Mouse (Mus musculus): ENCODE data around the gene Fto.
A peak's percentile ranks its signal among the peaks of the same experiment; 100 is the strongest.

Fto gene

GRCm38 (mm10) chr8:91359511-91359910 lies 46.2 kb downstream of the Fto start:
- peak; percentile 64 for DNase-seq

GRCm38 (mm10) chr8:91360644-91361357 lies 47.5 kb downstream of the Fto start:
- DNase-seq, result peak; percentile 61

- DNase-seq, result peak; percentile 58
Measured at GRCm38 (mm10) chr8:91363272-91363860, 50.0 kb downstream of the Fto start.

- DNase-seq, result peak; percentile 92
Measured at GRCm38 (mm10) chr8:91364216-91364615, 50.9 kb downstream of the Fto start.

- no peak for DNase-seq
Measured at GRCm38 (mm10) chr8:91365804-91366203, 52.5 kb downstream of the Fto start.

- peak; percentile 64 for DNase-seq
Measured at GRCm38 (mm10) chr8:91370899-91371298, 57.6 kb downstream of the Fto start.

GRCm38 (mm10) chr8:91371995-91372394 lies 58.7 kb downstream of the Fto start:
- DNase-seq, result peak; percentile 96

GRCm38 (mm10) chr8:91372780-91373577 lies 59.7 kb downstream of the Fto start:
- peak; percentile 87 for DNase-seq

GRCm38 (mm10) chr8:91375054-91375938 lies 62.0 kb downstream of the Fto start:
- DNase-seq, result peak; percentile 81

- peak; percentile 98 for DNase-seq
Measured at GRCm38 (mm10) chr8:91376785-91377184, 63.5 kb downstream of the Fto start.

- DNase-seq, result peak; percentile 58
Measured at GRCm38 (mm10) chr8:91377275-91377674, 64.0 kb downstream of the Fto start.

- DNase-seq, result peak; percentile 94
Measured at GRCm38 (mm10) chr8:91378846-91379499, 65.6 kb downstream of the Fto start.

GRCm38 (mm10) chr8:91380796-91381542 lies 67.6 kb downstream of the Fto start:
- peak; percentile 78 for DNase-seq

GRCm38 (mm10) chr8:91381543-91382106 lies 68.3 kb downstream of the Fto start:
- peak; percentile 93 for DNase-seq

GRCm38 (mm10) chr8:91383210-91383609 lies 69.9 kb downstream of the Fto start:
- DNase-seq, result peak; percentile 65

GRCm38 (mm10) chr8:91383811-91384210 lies 70.5 kb downstream of the Fto start:
- no peak for DNase-seq

GRCm38 (mm10) chr8:91384389-91384788 lies 71.1 kb downstream of the Fto start:
- no peak for DNase-seq

- peak; percentile 21 for DNase-seq
Measured at GRCm38 (mm10) chr8:91385808-91386207, 72.5 kb downstream of the Fto start.

- DNase-seq, result peak; percentile 58
Measured at GRCm38 (mm10) chr8:91390369-91391020, 77.2 kb downstream of the Fto start.

- peak; percentile 90 for DNase-seq
Measured at GRCm38 (mm10) chr8:91392261-91392660, 78.9 kb downstream of the Fto start.
